Mouse (Mus musculus) heart, embryonic 11.5 days (tissue): ENCODE results near the gene Capg. TPM values are rescaled to one million over a fixed set of nuclear protein-coding genes. Genes with fewer than 3 reads are reported as not detected.
A peak's percentile ranks its signal among the peaks of the same experiment; 100 is the strongest.

Experiments
- ATAC-seq: fragments of 200-750 bp; cut with Nextera tagmentation; replicated peaks from 2 replicates; pipeline ENCODE4 v1.8.0; 2017; ENCODE audit warnings: moderate library complexity; ENCODE audit not compliant: insufficient number of reproducible peaks, low FRiP score, low TSS enrichment
- H3K27ac ChIP-seq: fragments of 300-500 bp; sonication (generic); 2 replicates; pipeline ENCODE4 v1.5.1; 2014; ENCODE audit warnings: mild to moderate bottlenecking, low read depth, low read length
- H3K27me3 ChIP-seq: fragments of 300-500 bp; sonication (generic); 2 replicates; pipeline ENCODE4 v1.6.1; 2014; ENCODE audit warnings: mild to moderate bottlenecking, low read length, mixed read lengths; ENCODE audit not compliant: control insufficient read depth, insufficient read depth
- H3K36me3 ChIP-seq: fragments of 300-500 bp; sonication (generic); 2 replicates; pipeline ENCODE4 v1.6.1; 2014; ENCODE audit warnings: mild to moderate bottlenecking, low read length, moderate library complexity, mixed read lengths; ENCODE audit not compliant: control insufficient read depth, insufficient read depth
- H3K4me1 ChIP-seq: fragments of 300-500 bp; sonication (generic); 2 replicates; pipeline ENCODE4 v1.6.1; 2014; ENCODE audit warnings: low read length; ENCODE audit not compliant: control insufficient read depth, insufficient read depth
- H3K4me2 ChIP-seq: fragments of 300-500 bp; sonication (generic); 2 replicates; pipeline ENCODE4 v1.6.1; 2014; ENCODE audit warnings: mild to moderate bottlenecking, moderate library complexity
- H3K4me3 ChIP-seq: fragments of 300-500 bp; sonication (generic); 2 replicates; pipeline ENCODE4 v1.5.1; 2014; ENCODE audit warnings: low read depth, low read length
- H3K9ac ChIP-seq: fragments of 300-500 bp; sonication (generic); 2 replicates; pipeline ENCODE4 v1.6.1; 2014; ENCODE audit warnings: mild to moderate bottlenecking, low read depth, low read length, moderate library complexity
- H3K9me3 ChIP-seq: fragments of 300-500 bp; sonication (generic); replicated peaks from 2 replicates; pipeline ENCODE4 v1.6.1; 2016; ENCODE audit warnings: low read length; ENCODE audit not compliant: control insufficient read depth
- WGBS: fragments of 180-500 bp; shearing (Covaris S2); extraction: QIAGEN DNeasy Blood & Tissue Kit; methylation state at CpG from one replicate; pipeline ENCODE4 v1.1.7; 2014; ENCODE audit not compliant: insufficient replicate concordance; 5-methylcytosine and 5-hydroxymethylcytosine counted together
- polyA plus RNA-seq: library from polyadenylated mRNA; unstranded; fragments of >200 nt; fragmentation: Nextera tagmentation; extraction: Ambion mirVana; gene quantifications from 2 replicates; pipeline ENCODE4 v1.2.1, GENCODE M21; 2014

The Capg gene
- polyA plus RNA-seq: 22.7 and 25.9 TPM in 2 replicates

DNA sequence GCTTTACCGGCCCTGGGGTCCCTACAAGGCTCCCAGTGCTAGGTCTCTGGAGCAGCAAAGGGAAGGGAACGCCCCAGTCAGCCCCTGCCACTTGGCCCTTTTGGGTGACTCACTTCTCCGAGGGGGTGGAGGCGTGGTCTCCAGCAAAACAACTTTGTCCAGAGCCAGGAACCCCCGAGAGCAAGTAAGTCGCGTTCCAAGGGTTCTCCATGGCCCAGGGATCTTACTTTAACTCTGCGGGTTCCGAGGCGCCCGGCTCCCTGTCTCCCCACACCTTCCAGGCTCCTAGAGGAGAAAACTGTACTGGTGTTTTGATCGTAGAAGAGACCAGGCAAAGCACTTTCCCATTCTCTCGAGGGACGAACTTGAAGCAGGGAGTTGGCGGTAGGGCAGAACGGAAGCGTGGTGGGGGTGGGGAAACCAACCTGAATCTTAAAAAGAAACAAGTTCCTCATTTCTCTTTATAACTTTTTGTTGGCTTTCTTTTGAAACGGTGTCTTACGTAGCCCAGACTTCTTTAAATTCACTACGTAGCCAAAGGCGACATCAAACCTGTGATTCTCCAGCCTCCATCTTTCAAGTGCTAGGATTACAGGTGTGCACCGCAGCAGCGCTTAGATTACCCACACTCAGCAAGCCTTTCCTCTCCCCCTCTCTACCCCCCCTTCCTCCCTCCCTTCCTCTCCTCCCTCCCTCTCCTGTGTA, at the start of gene Capg:
Gene Capg (plus strand): TSS at position 109 of the 705 bp plus-strand sequence.
- H3K4me1 ChIP-seq: peaks cover 3% of the 10 kb centered on the region; the same call in 1 of the 2 replicates
- 0 out of 2 replicates have a peak, but pooled peaks have one; percentile 65 for ATAC-seq
- H3K36me3 ChIP-seq: no peaks in the 10 kb centered on the region
- H3K27me3 ChIP-seq: no peaks in the 10 kb centered on the region
- H3K4me2 ChIP-seq: peak within 1 kb of the TSS; percentile 78
- H3K27ac ChIP-seq: no peak within 1 kb of the TSS
- H3K4me3 ChIP-seq: peak within 1 kb of the TSS; percentile 42
- peak within 1 kb of the TSS; percentile 73 for H3K9ac ChIP-seq
- H3K9me3 ChIP-seq: no peaks in the 10 kb centered on the region
- WGBS: 6% methylated on average over 23 of the region's 23 CpGs

DNA sequence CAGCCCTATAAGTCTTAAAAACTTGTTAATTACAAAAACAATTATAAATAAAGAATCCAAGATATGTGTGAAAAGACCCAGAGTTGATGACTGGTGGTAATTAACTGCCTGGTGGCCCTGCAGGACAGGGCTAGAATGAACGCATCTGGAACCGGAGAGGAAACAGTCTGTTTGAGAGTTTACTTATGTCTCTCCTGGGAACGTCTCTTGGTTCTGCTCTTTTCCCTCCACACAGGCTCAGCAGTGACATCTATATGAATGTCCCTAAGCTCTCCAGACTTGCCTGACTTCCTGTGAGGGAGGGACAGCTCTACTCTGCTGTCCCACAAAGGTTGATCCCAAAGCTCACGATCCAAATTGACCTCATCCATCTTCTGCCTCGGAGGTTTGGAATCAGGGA, 45.2 kb upstream of the Capg start:
- H3K4me2 ChIP-seq: no peak overlapping the region
- no peak for ATAC-seq

GRCm38 (mm10) chr6:72503309-72503708, 40.9 kb upstream of the Capg start:
- Histone ChIP-seq H3K36me3 (no peaks in the 10 kb centered on the region), H3K27ac (no peak overlapping the region), H3K27me3 (no peaks in the 10 kb centered on the region), H3K9me3 (no peaks in the 10 kb centered on the region), H3K4me3 (no peak overlapping the region), H3K4me1 (no peaks in the 10 kb centered on the region), H3K9ac (no peak overlapping the region), H3K4me2 (no peak overlapping the region)
- no peak for ATAC-seq

More for the DNA sequence above, 45.2 kb upstream of the Capg start:
- WGBS: 52% methylated on average over 5 of the region's 5 CpGs
- Histone ChIP-seq H3K4me3 (no peak overlapping the region), H3K4me1 (no peaks in the 10 kb centered on the region), H3K27ac (no peak overlapping the region), H3K27me3 (no peaks in the 10 kb centered on the region), H3K36me3 (no peaks in the 10 kb centered on the region), H3K9me3 (no peaks in the 10 kb centered on the region), H3K9ac (no peak overlapping the region)

DNA sequence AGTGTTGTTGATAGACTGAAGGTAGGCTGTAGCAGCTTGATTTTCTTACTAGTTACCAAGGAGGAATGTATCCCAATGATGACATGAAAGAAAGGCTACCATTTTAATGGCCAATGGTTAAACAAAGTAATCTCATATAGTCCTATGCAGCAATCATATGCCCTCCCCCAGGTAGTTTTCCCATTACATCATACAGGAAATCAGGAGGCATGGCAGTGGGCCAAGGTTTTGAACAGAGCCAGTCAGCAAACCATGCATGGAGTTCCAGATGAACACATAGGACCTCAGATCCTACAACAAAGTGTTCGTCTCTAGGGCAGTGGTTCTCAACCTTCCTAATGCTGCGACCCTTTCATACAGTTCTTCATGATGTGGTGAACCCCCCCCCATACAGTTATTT, 40.3 kb upstream of the Capg start:
- Histone ChIP-seq H3K4me3 (no peak overlapping the region), H3K27me3 (no peaks in the 10 kb centered on the region), H3K4me1 (no peaks in the 10 kb centered on the region), H3K36me3 (no peaks in the 10 kb centered on the region), H3K9ac (no peak overlapping the region), H3K27ac (no peak overlapping the region), H3K4me2 (no peak overlapping the region), H3K9me3 (no peaks in the 10 kb centered on the region)
- 71% methylated on average over 2 of the region's 2 CpGs for WGBS
- no peak for ATAC-seq

- WGBS: 68% methylated on average over 1 of the region's 1 CpGs
- Histone ChIP-seq H3K27ac (no peak overlapping the region), H3K4me2 (no peak overlapping the region), H3K36me3 (no peaks in the 10 kb centered on the region), H3K27me3 (no peaks in the 10 kb centered on the region), H3K9me3 (no peaks in the 10 kb centered on the region), H3K9ac (no peak overlapping the region), H3K4me3 (no peak overlapping the region), H3K4me1 (peaks cover 3% of the 10 kb centered on the region; the same call in 1 of the 2 replicates)
- ATAC-seq: no peak
These were observed 38.1 kb upstream of the Capg start for GRCm38 (mm10) chr6:72506104-72506503.

- Histone ChIP-seq H3K4me3 (no peak overlapping the region), H3K9me3 (no peaks in the 10 kb centered on the region), H3K27ac (no peak overlapping the region), H3K4me2 (no peak overlapping the region), H3K4me1 (peaks cover 19% of the 10 kb centered on the region), H3K27me3 (no peaks in the 10 kb centered on the region), H3K36me3 (no peaks in the 10 kb centered on the region), H3K9ac (no peak overlapping the region)
- WGBS: 77% methylated on average over 4 of the region's 4 CpGs
- ATAC-seq: no peak
These were observed 35.6 kb upstream of the Capg start for GRCm38 (mm10) chr6:72508596-72508995.

- Histone ChIP-seq H3K9me3 (no peaks in the 10 kb centered on the region), H3K9ac (no peak overlapping the region), H3K4me1 (peaks cover 19% of the 10 kb centered on the region), H3K36me3 (no peaks in the 10 kb centered on the region), H3K27me3 (no peaks in the 10 kb centered on the region), H3K27ac (peak overlapping the region; percentile 51; the same call in 1 of the 2 replicates), H3K4me2 (no peak overlapping the region), H3K4me3 (no peak overlapping the region)
- ATAC-seq: no peak
- WGBS: 54% methylated on average over 2 of the region's 2 CpGs
These were observed 34.2 kb upstream of the Capg start for GRCm38 (mm10) chr6:72509872-72510435.

- H3K4me1 ChIP-seq: peaks cover 19% of the 10 kb centered on the region
- no peaks in the 10 kb centered on the region for H3K27me3 ChIP-seq
- no peak overlapping the region for H3K4me3 ChIP-seq
- 50% methylated on average over 6 of the region's 6 CpGs for WGBS
- no peak for ATAC-seq
- H3K36me3 ChIP-seq: no peaks in the 10 kb centered on the region
- H3K4me2 ChIP-seq: no peak overlapping the region
- no peaks in the 10 kb centered on the region for H3K9me3 ChIP-seq
- 0 out of 2 replicates have a peak overlapping the region, but pooled peaks have one; percentile 51 for H3K27ac ChIP-seq
- H3K9ac ChIP-seq: no peak overlapping the region
These were observed 33.3 kb upstream of the Capg start for GRCm38 (mm10) chr6:72510686-72511421.
